Mouse (Mus musculus) lung, adult 2 months (tissue): ENCODE results near the gene Pax1.

ENCODE experiments used
- CTCF ChIP-seq: fragments of 200-500 bp; IDR thresholded peaks from 2 replicates; pipeline ENCODE4 v1.5.1; 2011; ENCODE audit warnings: mild to moderate bottlenecking, low read length, control low read depth; ENCODE audit not compliant: insufficient read depth
- POLR2A ChIP-seq: fragments of 200-500 bp; IDR thresholded peaks from 2 replicates; pipeline ENCODE4 v1.6.1; 2011; ENCODE audit warnings: low read depth, mild to moderate bottlenecking, control low read depth, low read length, borderline replicate concordance; ENCODE audit errors: extremely low read depth

DNA sequence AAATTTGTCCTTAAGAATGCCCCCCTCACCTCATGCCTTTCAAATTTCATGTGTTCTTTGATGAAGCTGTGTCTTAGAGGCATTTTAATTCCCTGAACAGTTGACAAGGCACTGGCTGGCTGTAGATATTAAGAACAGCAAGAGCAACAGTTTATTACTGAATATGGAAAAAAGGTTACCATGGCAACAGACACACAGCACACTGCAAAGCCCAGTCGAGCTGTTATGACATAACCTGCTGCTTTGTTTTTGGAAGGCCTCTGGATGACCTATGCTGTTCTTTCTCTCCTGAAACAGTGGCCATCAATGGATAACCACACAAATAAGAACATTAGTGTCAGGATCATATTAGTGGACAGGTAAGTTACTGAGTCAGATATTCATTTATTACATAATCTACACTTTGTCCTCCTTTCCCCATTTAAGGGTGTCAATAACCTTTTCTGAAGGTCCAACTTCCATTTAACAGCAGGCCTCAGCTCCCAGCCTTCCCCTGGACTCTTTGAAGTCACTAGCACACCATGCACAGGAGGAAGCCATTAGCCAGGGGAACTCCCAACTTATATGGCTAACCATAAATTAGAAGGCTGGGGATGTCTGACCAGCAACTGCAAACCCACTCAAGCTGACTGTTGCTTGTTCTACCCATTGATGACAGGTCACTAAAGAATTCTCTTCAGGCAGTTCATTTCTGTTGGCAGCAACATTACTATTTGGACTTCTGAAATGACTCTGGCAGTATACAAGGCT is 68.1 kb downstream of the Pax1 start:
- TF ChIP-seq CTCF, result no peak
- TF ChIP-seq POLR2A, result no peak
